Mouse (Mus musculus) MN1 (cell line): ENCODE measurements around the gene Gng12.
"Not testable (repeated sequence)": the region's sequence is repeated elsewhere in the genome, so short reads cannot be mapped to it uniquely, and the experiment has no call there.

ENCODE experiments used
- DNase-seq: peaks from one replicate; pipeline ENCODE4 v3.0.0-alpha.2; 2016; ENCODE audit warnings: low spot score

Gene Gng12

DNA sequence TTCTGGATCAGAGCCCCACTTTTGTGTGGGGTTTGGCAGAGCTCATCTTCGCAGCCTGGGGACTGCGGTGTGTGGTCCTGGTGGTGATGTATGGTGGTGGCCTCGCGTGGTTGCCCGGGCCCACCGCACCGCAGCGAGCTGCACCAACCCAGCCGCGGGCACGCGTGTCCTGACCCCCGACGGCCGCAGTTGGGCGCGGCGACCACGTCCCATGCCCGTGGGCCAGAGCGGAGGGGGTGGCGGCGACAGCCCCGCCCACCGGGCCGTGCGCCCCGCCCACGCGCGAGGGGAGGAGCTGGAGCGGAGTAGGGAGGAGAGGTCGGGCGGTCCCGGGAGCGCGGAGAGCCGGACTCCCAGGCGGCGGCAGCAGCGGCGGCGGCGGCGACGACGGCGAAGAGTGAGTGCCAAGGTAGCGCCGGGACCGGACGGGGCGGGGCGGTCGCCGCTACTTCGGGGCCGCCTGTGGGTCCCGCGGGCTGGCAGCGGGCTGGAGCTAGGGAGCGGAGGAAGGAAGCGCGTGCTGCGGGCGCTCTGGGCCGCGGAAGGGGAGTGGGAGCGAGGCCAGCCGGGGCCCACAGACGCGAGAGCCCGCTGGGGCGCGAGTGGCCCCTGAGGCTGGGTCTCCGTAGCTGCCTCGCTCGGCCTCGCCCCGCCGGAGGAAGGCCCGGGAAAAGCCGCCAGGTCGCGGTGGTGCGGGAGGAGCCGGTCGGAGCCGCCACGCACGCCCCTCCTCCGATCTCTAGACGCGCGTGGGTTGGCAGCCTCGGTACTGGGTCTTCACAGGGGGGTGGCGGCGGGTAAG, at the start of gene Gng12:
Gene Gng12, plus strand, starts transcription at position 279 of the 802 bp plus-strand sequence.
- DNase-seq: no peak

GRCm38 (mm10) chr6:66848936-66849335, 47.3 kb upstream of the Gng12 start:
- DNase-seq: no peak

GRCm38 (mm10) chr6:66856236-66856635, 40.0 kb upstream of the Gng12 start:
- no peak for DNase-seq

DNA sequence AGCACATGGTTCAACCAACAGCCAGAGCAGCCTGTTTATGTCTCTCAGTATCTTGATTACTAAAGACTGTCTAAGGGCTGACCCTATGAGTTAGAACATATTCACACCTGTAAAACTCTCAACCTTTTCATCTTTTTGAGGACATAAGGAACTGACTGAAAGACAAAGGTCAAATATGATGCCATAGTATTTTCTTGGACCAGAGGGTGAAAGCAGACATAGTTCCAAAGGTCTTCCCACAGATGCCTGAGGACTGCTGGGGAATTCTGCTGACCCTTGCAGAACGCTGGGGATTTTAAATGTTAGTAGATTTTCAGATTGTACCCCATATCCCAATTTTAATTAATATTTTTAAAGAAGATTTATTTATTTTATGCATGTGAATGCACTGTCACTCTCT, 37.8 kb upstream of the Gng12 start:
- DNase-seq: no peak

GRCm38 (mm10) chr6:66859391-66859790, 36.8 kb upstream of the Gng12 start:
- DNase-seq: no peak

DNA sequence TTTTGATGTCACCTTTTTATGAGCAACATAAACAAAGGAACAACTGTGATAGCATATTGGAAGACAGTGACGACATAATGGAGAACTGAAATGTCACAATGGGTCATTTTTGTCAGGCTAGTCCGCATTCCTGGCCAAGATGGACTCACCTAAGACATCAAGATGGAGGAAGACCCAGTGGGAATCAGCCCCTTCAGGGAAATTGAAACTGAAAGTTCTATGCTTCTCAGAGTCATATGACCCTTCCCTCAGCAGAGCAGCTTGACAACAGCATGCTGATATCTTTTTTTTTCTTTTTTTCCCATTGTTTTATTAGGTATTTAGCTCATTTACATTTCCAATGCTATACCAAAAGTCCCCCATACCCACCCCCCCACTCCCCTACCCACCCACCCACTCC, 31.7 kb upstream of the Gng12 start:
- DNase-seq: no peak

DNA sequence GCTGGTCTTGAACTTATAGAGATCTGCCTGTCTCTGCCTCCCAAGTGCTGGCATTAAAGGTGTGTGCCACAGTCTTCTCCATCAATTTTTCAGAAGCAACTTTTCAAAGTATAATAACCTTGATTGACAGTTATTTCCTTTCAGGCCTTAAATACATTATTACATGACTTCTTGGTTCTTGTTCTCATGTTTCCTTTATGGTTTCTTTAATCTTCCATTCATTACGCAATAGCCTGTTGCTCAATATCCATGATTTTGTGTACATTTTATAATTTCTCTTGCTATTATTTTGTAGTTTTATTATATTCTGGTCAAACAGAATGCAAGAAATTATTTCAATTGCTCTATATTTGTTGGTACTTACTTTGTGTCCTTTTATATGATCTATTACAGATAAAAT, 29.9 kb upstream of the Gng12 start:
- DNase-seq: no peak

DNA sequence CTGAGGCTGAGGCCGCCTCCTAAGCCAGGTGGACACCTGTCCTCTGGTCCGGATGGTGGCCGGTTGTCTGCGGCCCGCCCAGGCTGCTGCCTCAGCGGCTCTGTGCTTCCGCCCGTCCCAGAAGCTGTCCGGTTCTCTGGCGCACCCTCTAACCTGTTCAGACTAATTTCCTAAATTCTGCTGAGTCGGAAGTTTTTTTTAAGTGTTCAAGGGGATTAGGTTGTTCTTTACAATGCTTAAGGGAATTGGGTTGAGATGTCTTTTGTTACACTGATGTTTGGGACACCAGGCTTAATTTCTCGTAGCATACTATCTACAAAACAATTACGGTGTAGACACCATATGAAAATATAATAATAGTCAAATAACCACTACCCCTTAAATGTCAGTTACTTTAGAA, 19.1 kb upstream of the Gng12 start:
- DNase-seq: not testable (repeated sequence)

DNA sequence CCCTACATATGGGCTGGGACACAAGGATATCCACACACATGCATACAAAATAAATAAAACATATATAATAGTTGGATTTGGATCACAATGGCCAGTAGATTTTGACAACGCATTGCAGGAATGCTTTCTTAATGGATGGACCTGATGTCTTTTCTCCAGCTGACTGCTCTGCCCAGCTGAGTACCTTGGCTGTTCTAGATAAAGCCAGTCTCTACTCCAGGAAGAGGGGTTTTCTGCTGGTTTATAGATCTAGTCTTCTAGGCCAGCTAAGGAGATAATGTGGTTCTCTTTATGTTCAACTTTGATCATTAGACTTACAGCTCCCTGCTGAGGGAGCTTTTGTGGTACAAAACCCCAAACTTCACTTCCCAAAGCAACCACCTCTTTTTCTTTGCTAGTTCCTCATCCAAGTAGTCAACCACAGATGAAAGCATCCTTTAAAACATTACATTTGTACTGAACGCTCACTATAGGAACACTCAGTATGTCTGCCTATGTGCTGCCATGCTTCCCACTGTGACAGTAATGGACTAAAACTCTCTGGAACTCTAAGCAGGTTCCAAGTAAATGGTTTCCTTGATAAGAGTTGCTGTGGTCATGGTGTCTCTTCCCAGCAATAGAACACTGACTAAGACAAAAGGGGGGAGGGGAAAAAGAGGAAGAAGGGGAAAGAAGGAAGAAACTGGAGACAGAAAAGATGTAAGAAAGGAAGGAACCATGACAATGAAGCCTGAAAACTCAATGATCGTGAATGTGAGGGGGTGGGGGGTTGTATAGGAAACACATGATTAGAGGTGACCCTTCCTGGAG, 5.6 kb upstream of the Gng12 start:
- DNase-seq: no peak

- DNase-seq: no peak
Observed at GRCm38 (mm10) chr6:66893950-66894349, 2.2 kb upstream of the Gng12 start.

- DNase-seq: no peak
Observed at GRCm38 (mm10) chr6:66894999-66895398, 1.2 kb upstream of the Gng12 start.

GRCm38 (mm10) chr6:66896921-66897645, 886 bp downstream of the Gng12 start:
- DNase-seq: no peak

GRCm38 (mm10) chr6:66897994-66898393, 1.8 kb downstream of the Gng12 start:
- DNase-seq: no peak

DNA sequence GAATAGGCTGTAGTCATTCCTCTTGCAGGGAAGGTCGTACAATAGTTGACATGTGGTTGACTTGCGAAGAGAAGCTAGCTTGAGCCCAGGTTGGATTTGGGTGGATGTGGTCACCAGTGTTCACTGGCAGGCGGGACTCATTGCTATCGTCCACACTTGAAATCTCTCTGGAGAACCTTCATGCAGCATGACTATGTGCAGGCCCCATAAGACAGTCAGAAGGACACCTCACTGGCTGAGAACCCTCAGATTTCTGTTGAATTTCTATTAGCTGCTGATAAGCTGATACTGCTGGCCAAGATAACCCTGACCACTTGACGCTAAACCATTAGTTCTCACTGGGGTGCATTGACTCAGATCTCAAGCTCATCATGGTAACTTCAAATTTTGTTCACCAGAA, 5.7 kb downstream of the Gng12 start:
- DNase-seq: no peak

DNA sequence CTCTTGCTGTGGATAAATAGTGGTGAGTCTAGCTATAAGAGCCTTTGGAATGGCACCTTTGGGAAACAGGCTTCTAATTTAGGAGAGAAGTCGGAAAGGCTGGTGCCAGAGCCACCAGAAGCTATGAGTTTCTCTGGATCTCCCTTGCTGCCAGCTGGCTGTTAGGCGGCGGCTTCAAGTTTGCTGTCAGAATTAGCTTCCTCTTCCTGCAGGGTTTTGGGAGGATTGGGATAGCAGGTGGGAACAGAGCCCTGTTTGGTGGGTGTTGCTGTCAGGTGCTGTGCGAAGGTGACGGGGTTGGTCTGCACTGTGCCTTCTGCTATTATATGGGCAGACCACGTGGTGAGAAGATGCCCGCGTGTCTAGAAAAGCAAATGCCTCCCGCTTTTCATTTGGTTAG, 7.0 kb downstream of the Gng12 start:
- DNase-seq: no peak

DNA sequence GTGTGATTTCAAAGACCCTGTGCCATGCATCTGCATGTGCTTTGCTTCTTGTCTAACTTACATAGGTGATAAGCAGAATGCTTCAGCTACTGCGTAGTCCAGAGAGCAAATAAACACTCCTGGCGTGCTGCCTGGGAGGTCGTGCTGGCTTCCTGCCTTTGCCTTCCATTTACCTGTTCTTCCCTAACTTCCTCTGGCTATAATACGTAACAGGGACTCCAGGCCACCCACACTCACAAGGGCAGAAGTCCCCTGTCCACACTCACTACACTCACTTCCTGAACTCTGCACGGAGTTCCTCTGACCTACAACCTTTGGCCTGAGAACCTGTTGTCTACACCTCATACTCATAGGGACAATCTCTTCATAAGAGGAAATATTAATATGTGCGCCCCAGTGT, 7.5 kb downstream of the Gng12 start:
- no peak for DNase-seq

DNA sequence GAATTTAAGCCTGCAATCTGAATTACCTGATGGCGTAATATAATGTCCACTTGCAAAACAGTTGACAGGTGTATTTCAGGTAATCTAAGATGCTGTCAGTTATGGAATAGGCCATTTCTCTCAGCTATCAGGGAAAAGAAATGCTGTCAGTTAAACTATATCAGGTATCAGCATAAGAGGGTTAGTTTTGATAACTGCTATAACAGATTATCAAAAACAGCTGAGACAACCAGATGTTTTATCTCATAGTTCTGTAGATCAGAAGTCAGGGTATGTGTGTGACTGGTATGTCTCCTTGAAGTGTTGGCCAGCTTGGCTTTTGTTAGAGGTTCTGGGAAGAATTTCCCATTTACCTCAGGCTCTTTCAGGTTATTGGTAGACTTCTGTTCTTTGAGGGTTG, 10.0 kb downstream of the Gng12 start:
- DNase-seq: no peak

DNA sequence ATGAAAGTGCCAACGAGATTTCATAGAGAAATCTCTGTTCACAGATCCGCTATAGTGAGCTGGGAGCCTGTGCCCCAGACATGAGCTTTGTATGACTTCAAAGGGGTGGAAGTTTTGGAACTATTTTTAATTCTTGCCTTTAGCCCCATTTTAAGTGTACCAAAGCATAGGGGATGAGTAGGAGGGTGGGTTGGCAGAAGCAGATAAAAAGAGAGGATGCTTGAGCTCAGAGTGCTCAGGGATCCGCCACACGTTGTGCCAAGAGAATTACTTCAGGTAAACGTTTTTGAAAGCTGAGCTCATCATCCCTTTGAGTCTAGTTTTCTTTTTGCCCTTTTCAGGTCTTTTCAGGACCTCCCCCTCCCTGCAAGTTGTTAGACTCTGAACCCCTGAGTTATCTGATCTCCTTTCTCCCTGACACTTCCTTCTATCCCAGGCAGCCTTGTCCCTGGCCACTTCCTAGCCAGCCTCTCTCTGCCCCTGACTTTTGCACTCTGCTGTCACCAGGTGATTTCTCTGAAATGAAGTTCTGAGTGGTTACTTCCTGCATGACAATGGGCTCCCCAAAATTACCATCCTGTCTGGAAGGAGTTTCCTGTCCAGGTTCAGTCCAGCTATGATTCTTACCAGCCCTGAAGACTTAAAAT, 12.3 kb downstream of the Gng12 start:
- no peak for DNase-seq

GRCm38 (mm10) chr6:66910493-66911435, 14.6 kb downstream of the Gng12 start:
- no peak for DNase-seq

DNA sequence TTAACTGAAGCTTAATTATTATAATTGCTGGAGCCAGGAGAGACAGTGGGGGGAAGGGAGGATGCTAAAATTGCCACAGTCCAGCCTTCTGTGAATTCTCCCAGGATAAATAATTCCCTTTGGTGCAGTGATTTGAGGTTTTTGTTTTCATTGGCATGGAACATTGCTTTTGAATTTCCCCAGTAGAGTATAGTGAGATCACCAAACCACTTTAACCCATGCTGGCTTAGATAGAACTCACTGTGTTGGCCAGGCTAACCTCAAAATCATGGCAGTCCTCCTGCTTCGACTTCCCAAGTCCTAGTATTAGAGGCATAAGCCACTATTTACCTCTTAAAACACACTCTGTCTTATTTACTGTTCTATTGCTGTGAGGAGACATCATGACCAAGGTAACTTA, 17.2 kb downstream of the Gng12 start:
- no peak for DNase-seq

- DNase-seq: no peak
Observed at GRCm38 (mm10) chr6:66915592-66915991, 19.4 kb downstream of the Gng12 start.
